Mouse (Mus musculus) mouse embryonic stem cell (cell line): ENCODE measurements around the gene Olfr615.
"Not testable (repeated sequence)": the region's sequence is repeated elsewhere in the genome, so short reads cannot be mapped to it uniquely, and the experiment has no call there.

Source experiments
- in situ Hi-C, 2 experiments: fragments of 300-500 bp; cut with MboI; formaldehyde crosslinking; loops; 1 replicate in 1 of 2; 3 replicates in 1 of 2; pipeline ENCODE4 v1.14.3; 2019 to 2020; ENCODE audit warnings: low sequenced_read_pairs in 2 of 2, low pct_unique_long_range_greater_than_20kb in 1 of 2, mixed read lengths in 1 of 2; ENCODE audit not compliant: unreplicated experiment in 1 of 2

Gene Olfr615

GRCm38 (mm10) chr7:103555779-103556178 is at the start of gene Olfr615:
Gene Olfr615, plus strand, starts transcription at chr7:103556079.
- in situ Hi-C loops: no loop called here

GRCm38 (mm10) chr7:103512022-103512421 is 43.9 kb upstream of the Olfr615 start, which contains the start of gene Olfr610:
Gene Olfr610, minus strand, starts transcription at chr7:103512122.
- in situ Hi-C loops: no loop called here

- in situ Hi-C loops: not testable (repeated sequence)
Measured at GRCm38 (mm10) chr7:103520746-103521145, 35.1 kb upstream of the Olfr615 start, which contains the start of gene Olfr611. Gene Olfr611, minus strand, starts transcription at chr7:103520846.

- in situ Hi-C loops: not testable (repeated sequence)
Measured at GRCm38 (mm10) chr7:103542617-103543016, 13.3 kb upstream of the Olfr615 start, which contains the start of gene Olfr612. Gene Olfr612, minus strand, starts transcription at chr7:103542717.

- in situ Hi-C loops: no loop called here
Measured at GRCm38 (mm10) chr7:103547774-103548173, 8.1 kb upstream of the Olfr615 start, which contains the start of gene Olfr613. Gene Olfr613, plus strand, starts transcription at chr7:103548074.

GRCm38 (mm10) chr7:103569043-103569442 is 13.2 kb downstream of the Olfr615 start, which contains the start of gene Olfr616:
Gene Olfr616, minus strand, starts transcription at chr7:103569143.
- in situ Hi-C loops: no loop called here

GRCm38 (mm10) chr7:103572761-103573160 is 16.9 kb downstream of the Olfr615 start, which contains the start of gene Olfr617:
Gene Olfr617, plus strand, starts transcription at chr7:103573061.
- in situ Hi-C loops: loop anchor here (5.0 kb wide), 1 partner anchor 105 kb away; no protein-coding TSS in a partner anchor

- in situ Hi-C loops: no loop called here
Measured at GRCm38 (mm10) chr7:103589803-103590202, 33.9 kb downstream of the Olfr615 start, which contains the start of gene Olfr618. Gene Olfr618, plus strand, starts transcription at chr7:103590103.

- in situ Hi-C loops: no loop called here
Measured at GRCm38 (mm10) chr7:103600275-103600674, 44.4 kb downstream of the Olfr615 start, which contains the start of gene Olfr619. Gene Olfr619, plus strand, starts transcription at chr7:103600575.

- in situ Hi-C loops: no loop called here
Measured at GRCm38 (mm10) chr7:103607425-103607824, 51.5 kb downstream of the Olfr615 start.

GRCm38 (mm10) chr7:103612434-103612833 is 56.6 kb downstream of the Olfr615 start, which contains the start of gene Olfr620:
Gene Olfr620, minus strand, starts transcription at chr7:103612534.
- in situ Hi-C loops: no loop called here
